Mouse (Mus musculus): ENCODE data around the gene Klhl36. TPM values are rescaled to one million over a fixed set of nuclear protein-coding genes. Genes with fewer than 3 reads are reported as not detected.

The Klhl36 gene
- polyA plus RNA-seq, 1 experiment from 2014 or later = 13.0 TPM

DNA sequence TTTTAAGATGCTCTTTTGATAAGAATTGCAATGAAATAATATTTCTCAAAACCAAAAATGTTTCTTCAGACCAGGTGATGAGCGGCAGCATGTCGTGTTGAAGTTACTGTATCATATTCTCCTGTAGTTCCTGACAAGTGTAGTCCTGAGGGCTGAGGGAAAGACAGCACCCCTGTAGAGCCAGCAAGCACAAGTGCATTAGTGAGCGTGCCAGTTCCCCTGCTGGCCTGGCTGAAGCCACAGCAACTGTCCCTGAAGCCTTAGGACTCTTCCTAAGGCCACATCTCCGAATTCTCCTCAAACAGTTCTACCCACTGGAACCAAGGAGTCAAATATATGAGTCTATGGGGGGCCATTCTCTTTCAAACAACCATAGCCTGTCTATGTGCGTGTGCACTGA, 61.2 kb downstream of the Klhl36 start:
- Histone ChIP-seq H3K36me3 (peaks cover 44% of the 10 kb centered on the region), H3K9me3 (replicated peaks) (no peaks in the 10 kb centered on the region), H3K27ac (replicated peaks) (no peak overlapping the region), H3K27me3 (ENCODE audit: low read depth, poor library complexity, severe bottlenecking) (no peaks in the 10 kb centered on the region), H3K4me1 (peaks cover 26% of the 10 kb centered on the region), H3K4me3 (no peak overlapping the region)
- DNase-seq (ENCODE audit: low spot score) = no peak
- WGBS = 92% methylated on average over 5 of the region's 5 CpGs

DNA sequence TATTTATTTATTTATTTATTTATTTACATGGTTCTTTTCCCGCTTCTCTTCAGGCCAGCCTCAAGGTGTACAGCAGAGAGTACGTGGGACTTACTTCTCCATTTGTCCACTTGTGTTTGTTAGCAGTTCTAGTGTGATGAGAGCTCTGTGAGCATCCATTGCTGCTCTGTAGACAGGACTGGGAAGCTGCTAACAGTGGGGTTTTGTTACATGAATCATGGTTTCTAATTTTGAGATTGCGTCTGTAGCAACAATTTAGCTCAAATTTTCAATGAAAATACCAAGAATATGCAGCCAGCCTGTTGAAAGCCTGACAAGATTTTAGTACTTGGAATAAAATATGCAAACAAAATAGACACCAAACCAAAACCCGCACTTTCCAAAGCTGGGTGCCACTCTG, 63.4 kb downstream of the Klhl36 start:
- Histone ChIP-seq H3K4me1 (peaks cover 27% of the 10 kb centered on the region), H3K36me3 (peaks cover 36% of the 10 kb centered on the region), H3K27ac (replicated peaks) (no peak overlapping the region), H3K9me3 (replicated peaks) (no peaks in the 10 kb centered on the region), H3K27me3 (ENCODE audit: low read depth, poor library complexity, severe bottlenecking) (no peaks in the 10 kb centered on the region), H3K4me3 (no peak overlapping the region)
- 94% methylated on average over 4 of the region's 4 CpGs for WGBS
- DNase-seq (ENCODE audit: low spot score) = no peak

DNA sequence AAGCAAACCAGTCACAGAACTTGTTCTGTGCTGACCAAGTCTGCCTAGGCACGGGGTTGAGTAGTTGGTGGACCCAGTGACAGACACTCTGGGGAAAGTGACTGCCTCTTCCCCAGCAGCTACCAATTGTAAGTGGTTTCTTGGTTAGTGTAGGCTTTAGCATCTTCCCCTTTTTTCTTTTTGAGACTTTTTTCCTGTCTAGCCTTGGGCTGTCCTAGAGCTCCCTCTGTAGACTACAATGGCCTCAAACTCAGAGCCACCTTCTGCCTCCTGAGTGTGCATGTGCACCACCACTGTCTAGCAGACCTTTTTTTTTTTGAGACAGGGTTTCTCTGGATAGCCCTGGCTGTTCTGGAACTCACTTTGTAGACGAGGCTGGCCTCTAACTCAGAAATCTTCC, 64.4 kb downstream of the Klhl36 start:
- DNase-seq (ENCODE audit: low spot score) = no peak
- WGBS = 80% methylated on average over 2 of the region's 2 CpGs
- Histone ChIP-seq H3K36me3 (peaks cover 30% of the 10 kb centered on the region), H3K4me1 (peaks cover 27% of the 10 kb centered on the region), H3K4me3 (no peak overlapping the region), H3K9me3 (replicated peaks) (no peaks in the 10 kb centered on the region), H3K27me3 (ENCODE audit: low read depth, poor library complexity, severe bottlenecking) (no peaks in the 10 kb centered on the region), H3K27ac (replicated peaks) (no peak overlapping the region)

Other genes with a start within 250 kb of the Klhl36 start
- gene Adad2, start 249.5 kb upstream of the Klhl36 start, polyA plus RNA-seq (2016; fragmentation: Nextera tagmentation; extraction: Ambion mirVana) = 0.28 TPM in 1 of 2 replicates, not detected in the other
- gene Kcng4, start 226.6 kb upstream of the Klhl36 start, polyA plus RNA-seq (2016; fragmentation: Nextera tagmentation; extraction: Ambion mirVana) = 0.19 and 0.52 TPM in 2 replicates
- 20.5 and 32.9 TPM in 2 replicates for gene Wfdc1, start 195.9 kb upstream of the Klhl36 start, polyA plus RNA-seq (2016; fragmentation: Nextera tagmentation; extraction: Ambion mirVana)
- gene Atp2c2, start 162.3 kb upstream of the Klhl36 start, polyA plus RNA-seq (2016; fragmentation: Nextera tagmentation; extraction: Ambion mirVana) = 1.2 and 1.6 TPM in 2 replicates
- gene Tldc1, start 83.8 kb upstream of the Klhl36 start, polyA plus RNA-seq (2016; fragmentation: Nextera tagmentation; extraction: Ambion mirVana) = 15.4 and 16.4 TPM in 2 replicates
- gene Cotl1, start 21.7 kb upstream of the Klhl36 start, polyA plus RNA-seq (2016; fragmentation: Nextera tagmentation; extraction: Ambion mirVana) = 150 and 197 TPM in 2 replicates
- gene Usp10, start 48.1 kb downstream of the Klhl36 start, polyA plus RNA-seq (2016; fragmentation: Nextera tagmentation; extraction: Ambion mirVana) = 220 and 227 TPM in 2 replicates
- 7.1 and 7.3 TPM in 2 replicates for gene Gm20388, start 48.6 kb downstream of the Klhl36 start, polyA plus RNA-seq (2016; fragmentation: Nextera tagmentation; extraction: Ambion mirVana)
- 2.9 and 4.0 TPM in 2 replicates for gene Crispld2, start 130.2 kb downstream of the Klhl36 start, polyA plus RNA-seq (2016; fragmentation: Nextera tagmentation; extraction: Ambion mirVana)
- 34.5 and 38.4 TPM in 2 replicates for gene Zdhhc7, start 239.2 kb downstream of the Klhl36 start, polyA plus RNA-seq (2016; fragmentation: Nextera tagmentation; extraction: Ambion mirVana)